Mouse (Mus musculus): ENCODE data around the gene Alg12.

- no peak for TF ChIP-seq CTCF (conservative IDR thresholded peaks at IDR 0.05; ENCODE audit: insufficient read depth, insufficient read length, low read depth, low read length)
- TF ChIP-seq POLR2A (IDR thresholded peaks at IDR 0.05; ENCODE audit: low read depth, low read length), result no peak
These were observed 63.4 kb downstream of the Alg12 start for GRCm38 (mm10) chr15:88755761-88756160.

Data from kidney, adult 2 months (tissue).